Mouse (Mus musculus): ENCODE results near the gene Pcnt. TPM values are rescaled to one million over a fixed set of nuclear protein-coding genes. Genes with fewer than 3 reads are reported as not detected.

Gene Pcnt
- 20.7 and 22.5 TPM in 2 replicates for polyA plus RNA-seq (2016; fragmentation: Nextera tagmentation; extraction: Ambion mirVana)

- under 1% methylated on average over 78 of the region's 78 CpGs for WGBS
- H3K9ac ChIP-seq (replicated peaks), result peak within 1 kb of the TSS; percentile 79
- H3K36me3 ChIP-seq, result peaks cover 26% of the 10 kb centered on the region
- peak within 1 kb of the TSS; percentile 74 for H3K4me2 ChIP-seq
- H3K27ac ChIP-seq, result peak within 1 kb of the TSS; percentile 94
- H3K4me1 ChIP-seq (replicated peaks), result peaks cover 17% of the 10 kb centered on the region
- ATAC-seq (ENCODE audit: insufficient number of reproducible peaks, insufficient read depth, low FRiP score, low TSS enrichment, low read depth), result peak; percentile 99
- no peaks in the 10 kb centered on the region for H3K27me3 ChIP-seq
- H3K9me3 ChIP-seq, result no peaks in the 10 kb centered on the region
- H3K4me3 ChIP-seq (replicated peaks), result peak within 1 kb of the TSS; percentile 82
These were observed at the start of gene Pcnt for GRCm38 (mm10) chr10:76442178-76443088. TSS of gene Pcnt (minus strand) at chr10:76442786.

- Histone ChIP-seq H3K4me2 (no peak overlapping the region), H3K9me3 (no peaks in the 10 kb centered on the region), H3K27ac (no peak overlapping the region), H3K27me3 (no peaks in the 10 kb centered on the region), H3K4me3 (replicated peaks) (no peak overlapping the region), H3K36me3 (peaks cover 96% of the 10 kb centered on the region), H3K9ac (replicated peaks) (no peak overlapping the region), H3K4me1 (replicated peaks) (no peaks in the 10 kb centered on the region)
- no peak for ATAC-seq (ENCODE audit: insufficient number of reproducible peaks, insufficient read depth, low FRiP score, low TSS enrichment, low read depth)
- WGBS, result 92% methylated on average over 15 of the region's 15 CpGs
These were observed 46.6 kb upstream of the Pcnt start for GRCm38 (mm10) chr10:76489205-76489604.

- H3K9me3 ChIP-seq, result no peaks in the 10 kb centered on the region
- no peaks in the 10 kb centered on the region for H3K27me3 ChIP-seq
- H3K4me3 ChIP-seq (replicated peaks), result no peak overlapping the region
- no peaks in the 10 kb centered on the region for H3K4me1 ChIP-seq (replicated peaks)
- no peak for ATAC-seq (ENCODE audit: insufficient number of reproducible peaks, insufficient read depth, low FRiP score, low TSS enrichment, low read depth)
- peaks cover 96% of the 10 kb centered on the region for H3K36me3 ChIP-seq
- H3K27ac ChIP-seq, result no peak overlapping the region
- WGBS, result 95% methylated on average over 8 of the region's 8 CpGs
- H3K9ac ChIP-seq (replicated peaks), result no peak overlapping the region
- no peak overlapping the region for H3K4me2 ChIP-seq
These were observed 45.7 kb upstream of the Pcnt start for GRCm38 (mm10) chr10:76488265-76488664.

- H3K9me3 ChIP-seq, result no peaks in the 10 kb centered on the region
- no peak overlapping the region for H3K4me2 ChIP-seq
- H3K27ac ChIP-seq, result no peak overlapping the region
- WGBS, result 98% methylated on average over 2 of the region's 2 CpGs
- ATAC-seq (ENCODE audit: insufficient number of reproducible peaks, insufficient read depth, low FRiP score, low TSS enrichment, low read depth), result no peak
- no peak overlapping the region for H3K9ac ChIP-seq (replicated peaks)
- H3K4me1 ChIP-seq (replicated peaks), result no peaks in the 10 kb centered on the region
- no peak overlapping the region for H3K4me3 ChIP-seq (replicated peaks)
- no peaks in the 10 kb centered on the region for H3K27me3 ChIP-seq
- H3K36me3 ChIP-seq, result peaks cover 99% of the 10 kb centered on the region
These were observed 43.7 kb upstream of the Pcnt start for GRCm38 (mm10) chr10:76486302-76486701.

GRCm38 (mm10) chr10:76481480-76481879, 38.9 kb upstream of the Pcnt start:
- no peak overlapping the region for H3K4me2 ChIP-seq
- no peak overlapping the region for H3K9ac ChIP-seq (replicated peaks)
- no peak overlapping the region for H3K27ac ChIP-seq
- H3K36me3 ChIP-seq, result peaks cover 98% of the 10 kb centered on the region
- WGBS, result 88% methylated on average over 6 of the region's 6 CpGs
- no peaks in the 10 kb centered on the region for H3K27me3 ChIP-seq
- no peaks in the 10 kb centered on the region for H3K9me3 ChIP-seq
- no peaks in the 10 kb centered on the region for H3K4me1 ChIP-seq (replicated peaks)
- no peak overlapping the region for H3K4me3 ChIP-seq (replicated peaks)
- ATAC-seq (ENCODE audit: insufficient number of reproducible peaks, insufficient read depth, low FRiP score, low TSS enrichment, low read depth), result no peak

GRCm38 (mm10) chr10:76480851-76481250, 38.3 kb upstream of the Pcnt start:
- Histone ChIP-seq H3K27me3 (no peaks in the 10 kb centered on the region), H3K9me3 (no peaks in the 10 kb centered on the region), H3K4me2 (no peak overlapping the region), H3K4me3 (replicated peaks) (no peak overlapping the region), H3K36me3 (peaks cover 98% of the 10 kb centered on the region), H3K4me1 (replicated peaks) (no peaks in the 10 kb centered on the region), H3K9ac (replicated peaks) (no peak overlapping the region), H3K27ac (no peak overlapping the region)
- ATAC-seq (ENCODE audit: insufficient number of reproducible peaks, insufficient read depth, low FRiP score, low TSS enrichment, low read depth), result no peak
- WGBS, result 93% methylated on average over 13 of the region's 13 CpGs

- Histone ChIP-seq H3K27ac (no peak overlapping the region), H3K36me3 (peaks cover 81% of the 10 kb centered on the region), H3K4me2 (no peak overlapping the region), H3K9me3 (no peaks in the 10 kb centered on the region), H3K9ac (replicated peaks) (no peak overlapping the region), H3K4me3 (replicated peaks) (no peak overlapping the region), H3K4me1 (replicated peaks) (no peaks in the 10 kb centered on the region), H3K27me3 (no peaks in the 10 kb centered on the region)
- ATAC-seq (ENCODE audit: insufficient number of reproducible peaks, insufficient read depth, low FRiP score, low TSS enrichment, low read depth), result no peak
- 89% methylated on average over 5 of the region's 5 CpGs for WGBS
These were observed 31.2 kb upstream of the Pcnt start for GRCm38 (mm10) chr10:76473759-76474158.

GRCm38 (mm10) chr10:76468203-76469162, 25.9 kb upstream of the Pcnt start, which contains the start of the genes Mcm3ap and Ybey:
TSS of gene Mcm3ap (plus strand) at chr10:76468927.
TSS of gene Ybey (minus strand) at chr10:76469114.
- H3K9me3 ChIP-seq, result no peaks in the 10 kb centered on the region
- H3K4me1 ChIP-seq (replicated peaks), result no peaks in the 10 kb centered on the region; the same call in 1 of the 2 replicates
- peaks cover 41% of the 10 kb centered on the region for H3K36me3 ChIP-seq
- WGBS, result 2% methylated on average over 55 of the region's 55 CpGs
- no peaks in the 10 kb centered on the region for H3K27me3 ChIP-seq
- peak; percentile 85 for ATAC-seq (ENCODE audit: insufficient number of reproducible peaks, insufficient read depth, low FRiP score, low TSS enrichment, low read depth)
- peak within 1 kb of the TSS; percentile 78 for H3K4me3 ChIP-seq (replicated peaks)
- peak within 1 kb of the TSS; percentile 92 for H3K27ac ChIP-seq
- peak within 1 kb of the TSS; percentile 68 for H3K4me2 ChIP-seq
- peak within 1 kb of the TSS; percentile 86 for H3K9ac ChIP-seq (replicated peaks)

GRCm38 (mm10) chr10:76462721-76463120, 20.1 kb upstream of the Pcnt start:
- Histone ChIP-seq H3K27ac (no peak overlapping the region), H3K4me1 (replicated peaks) (no peaks in the 10 kb centered on the region), H3K4me3 (replicated peaks) (no peak overlapping the region), H3K9ac (replicated peaks) (no peak overlapping the region), H3K9me3 (0 out of 2 replicates have a peak, but pooled peaks cover 3% of the 10 kb centered on the region), H3K27me3 (no peaks in the 10 kb centered on the region), H3K4me2 (no peak overlapping the region), H3K36me3 (peaks cover 20% of the 10 kb centered on the region)
- no peak for ATAC-seq (ENCODE audit: insufficient number of reproducible peaks, insufficient read depth, low FRiP score, low TSS enrichment, low read depth)
- 89% methylated on average over 6 of the region's 6 CpGs for WGBS

- Histone ChIP-seq H3K27ac (no peak overlapping the region), H3K27me3 (no peaks in the 10 kb centered on the region), H3K4me3 (replicated peaks) (no peak overlapping the region), H3K9me3 (0 out of 2 replicates have a peak, but pooled peaks cover 3% of the 10 kb centered on the region), H3K4me1 (replicated peaks) (no peaks in the 10 kb centered on the region), H3K4me2 (no peak overlapping the region), H3K9ac (replicated peaks) (no peak overlapping the region), H3K36me3 (peaks cover 20% of the 10 kb centered on the region)
- WGBS, result 91% methylated on average over 7 of the region's 7 CpGs
- ATAC-seq (ENCODE audit: insufficient number of reproducible peaks, insufficient read depth, low FRiP score, low TSS enrichment, low read depth), result no peak
These were observed 19.7 kb upstream of the Pcnt start for GRCm38 (mm10) chr10:76462312-76462711.

GRCm38 (mm10) chr10:76461255-76461654, 18.7 kb upstream of the Pcnt start:
- ATAC-seq (ENCODE audit: insufficient number of reproducible peaks, insufficient read depth, low FRiP score, low TSS enrichment, low read depth), result no peak
- Histone ChIP-seq H3K27me3 (no peaks in the 10 kb centered on the region), H3K4me2 (no peak overlapping the region), H3K36me3 (peaks cover 20% of the 10 kb centered on the region), H3K4me1 (replicated peaks) (no peaks in the 10 kb centered on the region), H3K9ac (replicated peaks) (no peak overlapping the region), H3K4me3 (replicated peaks) (no peak overlapping the region), H3K27ac (no peak overlapping the region), H3K9me3 (0 out of 2 replicates have a peak, but pooled peaks cover 3% of the 10 kb centered on the region)
- WGBS, result 86% methylated on average over 1 of the region's 1 CpGs

Measured in limb, embryonic 12.5 days (tissue).